Mouse (Mus musculus): Measurements from ENCODE around the gene Klrb1b.

- TF ChIP-seq CTCF (IDR thresholded peaks at IDR 0.05; ENCODE audit: control insufficient read depth, insufficient read depth, low read length): no peak
- no peak for TF ChIP-seq POLR2A (IDR thresholded peaks at IDR 0.05; ENCODE audit: borderline replicate concordance, control insufficient read depth, low read depth, low read length)
These were observed 37.0 kb downstream of the Klrb1b start, which contains the start of gene Klrb1c for GRCm38 (mm10) chr6:128789115-128789514.

Data from bone marrow, adult 2 months (tissue).